26 mouse cellular contexts compared by ENCODE assay signal in genomic region chr4:123212330-123212729, GRCm38 (mm10). TPM values are rescaled to one million over a fixed set of nuclear protein-coding genes. Genes with fewer than 3 reads are reported as not detected.
"Had no signal": no experiment of that assay in that cellular context is flagged by ENCODE, and none has a peak within 500 bp of the region (broad histone marks: within the 10 kb centered on the region; RNA-seq: fewer than 3 reads in every experiment).

No protein-coding gene starts in this region.

- H3K4me1 ChIP-seq: limb, embryonic 10.5 days; liver, embryonic 12.5 days; liver, embryonic 15.5 days; lung, embryonic 15.5 days had no signal

- ATAC-seq: liver, embryonic 12.5 days had no signal

- H3K9me3 ChIP-seq: limb, embryonic 10.5 days; limb, embryonic 13.5 days; liver, embryonic 12.5 days; liver, embryonic 15.5 days; lung, embryonic 15.5 days; megakaryocyte, embryonic 14.5 days; midbrain, embryonic 12.5 days had no signal

- H3K36me3 ChIP-seq: limb, embryonic 10.5 days; limb, embryonic 13.5 days; liver, embryonic 12.5 days; liver, embryonic 15.5 days; lung, embryonic 15.5 days; midbrain, embryonic 12.5 days had no signal

- H3K4me2 ChIP-seq: limb, embryonic 13.5 days; liver, embryonic 12.5 days; liver, embryonic 15.5 days; lung, embryonic 15.5 days; midbrain, embryonic 12.5 days had no signal

- H3K27ac ChIP-seq: kidney, postnatal 0 days; layer of hippocampus, adult 2 months; limb, embryonic 10.5 days; limb, embryonic 13.5 days; liver, embryonic 12.5 days; liver, embryonic 15.5 days; lung, embryonic 15.5 days; midbrain, embryonic 12.5 days; stomach, postnatal 0 days had no signal

- DNase-seq: kidney, adult 18-20 months; kidney, adult 9 months; kidney, postnatal 25 days; layer of hippocampus, adult 9-11 months; liver; lung, adult 18-20 months; lung, postnatal 10 days; lung, postnatal 36 days; thymus, adult 2 months; thymus, postnatal 14 days; thymus, postnatal 4 days had no signal

- H3K4me3 ChIP-seq: layer of hippocampus, adult 2 months; limb, embryonic 10.5 days; limb, embryonic 13.5 days; liver, embryonic 12.5 days; liver, embryonic 15.5 days; lung, embryonic 15.5 days; megakaryocyte, embryonic 14.5 days; midbrain, embryonic 12.5 days had no signal

- H3K9ac ChIP-seq: limb, embryonic 13.5 days; liver, embryonic 12.5 days; liver, embryonic 15.5 days; lung, embryonic 15.5 days; midbrain, embryonic 12.5 days had no signal

RNA-seq across cellular contexts. Expression of gene Nt5c1a, which starts 11.0 kb away (rescaled TPM):
- polyA plus RNA-seq: limb, embryonic 10.5 days; limb, embryonic 13.5 days; liver, embryonic 12.5 days; liver, embryonic 15.5 days; lung, embryonic 15.5 days; midbrain, embryonic 12.5 days; neural tube, embryonic 11.5 days; neural tube, embryonic 14.5 days; small intestine, adult 2 months; spleen, adult 2 months; stomach, embryonic 14.5 days; stomach, postnatal 0 days had no signal

RNA-seq across cellular contexts. Expression of gene Hpcal4, which starts 29.3 kb away (rescaled TPM):
- polyA plus RNA-seq: liver, embryonic 15.5 days; spleen, adult 2 months had no signal
